Mouse (Mus musculus): ENCODE measurements at regions not wholly inside any gene's neighbourhood (a gene's known extent, or its start where the extent isn't known, plus 50 kb on each side); places are given as distances from the start of the nearest gene placed in this dataset.
"Not testable (repeated sequence)": the region's sequence is repeated elsewhere in the genome, so short reads cannot be mapped to it uniquely, and the experiment has no call there.

DNA sequence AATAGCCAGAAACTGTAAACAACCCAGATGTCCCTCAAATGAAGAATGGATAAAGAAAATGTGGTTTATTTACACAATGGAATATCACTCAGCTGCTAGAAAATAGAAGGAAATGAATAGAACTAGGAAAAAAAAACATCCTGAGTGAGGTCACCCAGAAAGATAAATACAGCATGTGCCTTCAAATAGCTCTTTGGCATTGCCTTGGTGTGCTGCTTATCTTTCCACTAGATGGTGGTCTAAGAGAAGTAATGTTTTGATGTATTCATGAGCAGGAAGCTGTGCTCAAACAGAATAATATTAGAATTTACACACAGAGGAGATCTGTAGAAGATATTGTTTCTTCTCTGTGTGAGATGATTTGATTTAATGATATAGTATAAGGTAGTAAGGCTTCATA is 78.8 kb downstream of the Zfp619 start:
- no peak for DNase-seq (ENCODE audit: low read depth, low spot score)

GRCm38 (mm10) chr7:39613767-39614166 is 96.2 kb downstream of the Zfp619 start:
- no peak for DNase-seq (ENCODE audit: low read depth, low spot score)

- DNase-seq (ENCODE audit: low read depth, low spot score) = no peak
Measured at GRCm38 (mm10) chr7:39615092-39615491, 97.5 kb downstream of the Zfp619 start.

GRCm38 (mm10) chr7:39621796-39622195 is 104.2 kb downstream of the Zfp619 start:
- no peak for DNase-seq (ENCODE audit: low read depth, low spot score)

- DNase-seq (ENCODE audit: low read depth, low spot score) = no peak
Measured at GRCm38 (mm10) chr7:39632836-39633235, 115.3 kb downstream of the Zfp619 start.

DNA sequence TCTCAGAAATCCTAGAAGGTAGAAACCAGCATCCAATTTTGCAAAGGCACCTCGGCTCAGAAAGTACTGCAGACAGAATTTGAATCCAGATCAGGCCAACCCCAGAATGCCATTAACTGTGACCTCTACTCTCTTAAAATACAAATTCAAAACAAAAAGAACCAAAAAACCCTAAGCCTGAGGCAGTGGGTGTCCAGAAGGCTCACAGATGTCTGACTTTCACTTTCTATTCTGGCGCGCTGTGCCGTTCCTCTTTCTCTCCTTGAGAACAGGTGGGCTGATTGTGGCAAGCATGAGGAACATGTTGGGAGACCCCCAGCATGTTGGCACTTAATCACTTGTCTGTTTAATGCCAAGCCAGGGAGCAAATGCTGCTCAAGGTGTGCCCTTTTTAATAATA is 124.8 kb downstream of the Zfp619 start:
- no peak for DNase-seq (ENCODE audit: low read depth, low spot score)

DNA sequence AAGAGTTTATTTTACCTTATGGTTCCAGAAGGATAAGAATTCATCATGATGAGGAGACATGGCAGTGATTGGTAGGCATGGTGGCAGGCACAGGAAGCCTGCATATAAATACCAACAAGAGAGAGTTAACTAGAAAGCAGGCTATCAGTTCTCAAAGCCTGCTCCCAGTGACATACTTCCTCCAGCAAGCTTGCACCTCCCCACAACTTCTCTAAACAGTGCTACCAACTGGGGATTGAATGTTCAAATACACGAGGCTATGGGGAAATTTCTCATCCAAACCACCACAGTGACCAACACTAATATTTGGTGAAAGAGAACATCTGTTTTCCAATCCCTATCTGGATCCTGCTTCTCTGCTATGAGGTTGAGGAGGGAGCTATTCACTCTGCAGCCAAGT is 125.8 kb downstream of the Zfp619 start:
- no peak for DNase-seq (ENCODE audit: low read depth, low spot score)

DNA sequence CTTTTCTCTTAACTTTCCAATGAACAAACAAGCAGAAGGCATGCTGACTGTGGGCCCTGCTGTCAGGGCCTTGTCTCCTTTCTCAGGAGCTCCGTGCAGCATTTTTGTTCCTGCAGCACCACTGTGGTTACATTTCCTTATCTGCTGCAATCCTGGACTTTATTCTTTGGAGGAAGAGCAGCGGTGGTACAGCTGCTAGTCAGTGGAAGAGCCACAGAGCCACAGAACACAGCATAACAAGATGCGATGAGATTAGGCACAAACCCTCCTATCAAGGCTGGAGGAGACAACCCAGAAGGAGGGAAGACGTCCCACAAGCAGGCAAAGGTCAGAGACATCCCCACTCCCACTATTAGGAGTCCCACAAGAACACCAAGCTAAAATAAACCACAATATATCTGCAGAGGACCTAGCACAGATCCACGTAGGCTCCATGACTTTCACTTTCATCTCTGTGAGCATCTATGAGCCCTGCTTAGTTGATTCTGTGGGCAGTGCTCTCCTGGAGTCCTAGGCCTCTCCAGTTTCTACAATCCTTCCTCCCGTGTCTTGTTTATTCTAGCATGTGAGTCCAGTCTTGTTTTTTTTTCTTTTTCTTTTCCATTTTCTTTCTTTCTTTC is 133.0 kb downstream of the Zfp619 start:
- DNase-seq (ENCODE audit: low read depth, low spot score) = no peak

DNA sequence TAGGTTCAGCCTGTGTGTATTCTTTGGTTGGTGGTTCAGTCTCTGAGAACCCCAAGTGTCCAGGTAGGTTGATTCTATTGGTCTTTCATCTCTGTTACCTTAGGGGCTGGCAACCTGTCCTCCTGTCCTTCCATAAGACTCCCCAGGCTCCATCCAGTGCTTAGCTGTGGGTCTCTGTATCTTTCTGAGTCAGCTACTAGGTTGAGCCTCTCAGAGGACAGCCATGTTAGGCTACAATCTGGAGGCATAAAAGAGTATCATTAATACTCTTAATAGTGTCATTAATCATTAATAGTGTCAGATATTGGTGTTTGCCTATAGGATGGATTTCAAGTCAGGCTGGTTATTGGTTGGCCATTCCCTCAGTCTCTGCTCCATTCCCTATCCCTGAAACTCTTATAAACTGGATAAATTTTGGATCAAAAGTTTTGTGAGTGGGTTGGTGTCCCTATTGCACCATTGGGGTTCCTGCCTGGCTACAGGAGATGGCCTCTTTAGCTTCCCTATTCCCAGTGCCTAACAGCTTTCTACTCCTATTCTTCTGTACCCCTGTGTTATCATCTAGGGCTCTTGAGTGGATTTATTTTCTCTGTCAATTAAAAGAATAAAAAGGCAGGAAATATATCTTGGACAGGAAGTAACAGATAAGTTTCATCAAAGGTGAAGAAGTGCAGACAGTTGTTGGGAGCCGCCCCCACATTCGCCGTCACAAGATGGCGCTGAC is 137.2 kb downstream of the Zfp619 start:
- DNase-seq (ENCODE audit: low read depth, low spot score) = peak; percentile 39

- not testable (repeated sequence) for DNase-seq (ENCODE audit: low read depth, low spot score)
Measured at GRCm38 (mm10) chr7:39655287-39655652, 137.7 kb downstream of the Zfp619 start.

GRCm38 (mm10) chr7:39655709-39656397 is 138.3 kb downstream of the Zfp619 start:
- DNase-seq (ENCODE audit: low read depth, low spot score) = no peak

DNA sequence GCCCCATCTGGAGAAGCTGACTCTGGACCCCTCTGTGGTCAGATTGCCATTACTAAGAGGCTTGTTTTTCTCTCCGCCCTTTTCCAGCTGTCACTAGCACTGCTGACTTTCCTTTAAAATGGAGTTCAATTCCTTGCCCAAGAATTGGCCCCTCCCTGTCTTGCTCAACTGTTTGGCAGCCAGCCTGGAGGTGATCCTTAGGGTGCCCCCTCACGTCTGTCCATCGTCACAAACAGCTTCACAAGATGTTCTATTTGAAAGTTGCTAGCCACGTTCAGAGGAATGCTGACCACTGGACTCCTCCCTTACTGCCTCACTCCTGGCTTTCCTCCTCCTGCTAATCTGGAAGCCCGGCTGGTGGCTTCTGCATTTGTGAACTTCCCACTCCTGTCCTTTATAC is 142.0 kb downstream of the Zfp619 start:
- DNase-seq (ENCODE audit: low read depth, low spot score) = no peak

GRCm38 (mm10) chr7:39675124-39675846 is 157.7 kb downstream of the Zfp619 start:
- no peak for DNase-seq (ENCODE audit: low read depth, low spot score)

- no peak for DNase-seq (ENCODE audit: low read depth, low spot score)
Measured at GRCm38 (mm10) chr7:39675847-39676238, 158.3 kb downstream of the Zfp619 start.

DNA sequence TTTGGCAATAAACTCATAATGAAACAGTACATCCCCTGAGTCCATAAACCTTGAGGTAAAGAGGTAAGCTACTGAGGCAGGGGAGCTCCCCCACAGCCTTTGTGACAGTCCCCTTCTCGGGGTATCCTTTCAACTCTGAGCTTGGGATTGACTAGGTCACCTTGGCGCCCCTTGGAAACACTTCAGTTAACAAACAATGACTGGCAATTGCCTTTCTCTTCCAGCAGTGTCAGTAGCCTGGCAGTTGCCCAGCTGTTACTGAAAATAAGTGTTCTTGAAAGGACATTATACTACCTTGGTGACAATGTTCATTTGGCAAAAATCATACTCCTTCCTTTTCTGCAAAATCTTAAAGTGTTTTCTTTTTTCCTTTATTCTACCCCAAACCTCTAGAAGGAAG is 162.8 kb downstream of the Zfp619 start:
- no peak for DNase-seq (ENCODE audit: low read depth, low spot score)

GRCm38 (mm10) chr7:39696589-39696988 is 179.0 kb downstream of the Zfp619 start:
- no peak for DNase-seq (ENCODE audit: low read depth, low spot score)

DNA sequence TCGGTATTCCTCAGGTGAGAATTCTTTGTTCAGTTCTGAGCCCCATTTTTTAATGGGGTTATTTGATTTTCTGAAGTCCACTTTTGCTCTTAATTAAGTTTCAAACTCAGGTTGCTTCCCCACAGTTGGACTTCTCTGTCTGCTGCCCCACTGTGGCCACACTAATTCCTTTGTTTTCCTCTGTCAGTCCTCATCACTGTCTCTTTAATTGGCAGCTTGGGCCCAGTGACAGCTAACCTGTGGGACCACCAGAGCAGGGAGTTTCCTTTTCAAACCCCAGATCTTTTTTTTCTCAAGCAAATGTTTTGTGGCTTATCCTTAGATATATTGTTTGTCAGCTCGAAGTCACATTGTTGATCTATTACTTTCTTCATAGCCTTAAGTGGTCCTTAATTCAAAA is 183.9 kb downstream of the Zfp619 start:
- DNase-seq (ENCODE audit: low read depth, low spot score) = no peak

DNA sequence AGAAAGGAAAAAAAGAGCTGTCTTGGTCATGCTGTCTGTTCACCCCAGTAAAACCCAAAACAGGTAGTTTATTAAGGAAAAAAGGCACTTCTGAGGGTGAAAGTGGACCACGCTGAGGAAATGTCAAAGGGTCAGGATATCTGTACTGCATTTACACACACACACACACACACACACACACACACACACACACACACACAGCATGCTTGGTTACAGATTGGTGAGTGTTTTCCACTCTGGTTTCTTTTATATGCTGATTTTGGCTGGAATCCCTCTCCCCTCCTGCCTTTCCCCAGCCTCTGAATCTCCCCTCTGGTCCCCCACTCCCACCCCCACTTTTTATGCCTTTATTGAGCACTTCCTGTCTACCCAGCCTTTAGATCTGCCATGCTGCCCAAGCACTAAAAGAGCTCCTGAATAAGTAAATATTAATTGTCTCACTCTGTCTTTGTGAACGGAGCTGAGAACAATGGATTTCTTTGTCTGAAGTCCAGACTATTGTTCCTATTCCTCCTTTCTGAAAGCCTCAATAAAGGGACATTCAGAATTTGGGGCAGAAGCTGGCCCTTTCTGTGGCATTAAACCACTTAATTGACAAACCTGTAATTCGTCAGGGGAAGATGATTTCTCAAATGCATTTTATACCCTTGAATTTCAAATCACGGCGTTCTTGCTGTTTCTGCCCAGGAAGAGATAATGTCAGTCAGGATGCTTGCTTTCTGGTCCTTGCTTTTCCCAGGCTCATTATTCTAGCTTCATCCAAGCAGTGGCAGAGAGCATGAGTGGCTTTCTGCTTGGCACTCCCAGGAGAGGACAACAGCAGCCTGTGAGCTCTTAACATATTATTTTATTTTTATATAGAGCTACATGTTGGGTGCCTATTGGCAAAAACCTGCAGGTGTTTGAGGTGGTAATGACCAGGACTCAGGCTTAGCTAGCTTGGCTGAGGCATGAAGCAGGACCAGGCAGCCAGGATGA is 187.8 kb downstream of the Zfp619 start:
- DNase-seq (ENCODE audit: low read depth, low spot score) = no peak

DNA sequence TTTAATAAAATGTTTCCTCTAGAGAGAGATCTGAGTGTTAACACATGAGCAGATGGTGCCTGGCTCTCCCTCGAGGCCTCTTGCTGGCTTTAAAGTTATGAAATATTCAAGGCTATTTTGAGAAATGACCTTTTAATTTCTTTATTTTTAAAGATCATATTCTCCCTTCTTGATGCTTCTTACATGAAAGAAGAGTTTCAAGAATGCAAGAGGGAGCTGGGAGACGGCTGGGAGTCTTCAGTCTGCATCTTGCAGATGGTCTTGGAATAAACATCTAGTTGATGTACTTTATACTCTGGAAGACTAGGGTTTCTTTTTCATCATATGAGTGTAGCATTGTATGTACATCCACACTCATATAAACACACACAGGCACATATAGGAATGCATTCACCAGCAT is 189.0 kb downstream of the Zfp619 start:
- DNase-seq (ENCODE audit: low read depth, low spot score) = no peak

DNA sequence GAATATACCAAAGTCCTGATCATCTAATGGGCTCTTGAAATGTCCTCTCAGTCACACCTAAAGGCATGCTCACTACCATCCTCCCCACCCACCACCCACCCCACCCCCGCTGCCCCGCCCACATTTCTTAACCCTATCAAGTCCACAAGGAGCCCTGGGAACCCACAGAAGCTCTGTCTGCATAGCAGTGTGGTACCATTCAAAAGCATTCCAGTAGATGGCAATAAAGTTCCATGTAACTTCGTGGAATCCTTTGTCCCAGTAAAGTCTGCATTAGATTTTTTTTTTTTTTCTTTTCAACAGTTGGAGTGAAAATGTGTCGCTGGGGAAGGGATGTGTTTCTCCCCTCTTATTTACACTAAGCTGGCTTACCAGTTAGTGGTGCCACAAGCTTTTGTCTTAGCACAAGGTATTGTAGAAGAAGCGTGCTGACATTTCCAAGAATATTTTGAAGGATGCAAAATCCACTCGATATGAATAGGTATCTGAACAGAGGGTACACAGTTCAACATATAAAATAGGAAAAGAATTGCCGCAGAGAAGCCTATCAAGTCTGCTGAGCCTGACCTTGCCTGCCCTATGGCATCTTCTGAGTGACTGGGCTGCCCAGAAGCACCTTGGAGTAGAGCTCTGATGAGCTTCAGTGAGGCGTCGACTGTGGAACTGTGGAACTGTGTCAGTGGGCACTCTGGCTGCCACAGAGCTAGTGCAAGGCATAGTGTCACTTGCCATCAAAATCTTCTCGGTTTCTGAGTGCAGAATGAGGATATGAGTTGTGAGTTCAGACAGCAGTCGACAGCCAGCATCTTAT is 199.0 kb downstream of the Zfp619 start:
- DNase-seq (ENCODE audit: low read depth, low spot score) = peak; percentile 6

Data from retina, adult 2 months (tissue).